Mouse (Mus musculus): ENCODE measurements around the gene Pacsin3.
A peak's percentile ranks its signal among the peaks of the same experiment; 100 is the strongest.

The Pacsin3 gene

DNA sequence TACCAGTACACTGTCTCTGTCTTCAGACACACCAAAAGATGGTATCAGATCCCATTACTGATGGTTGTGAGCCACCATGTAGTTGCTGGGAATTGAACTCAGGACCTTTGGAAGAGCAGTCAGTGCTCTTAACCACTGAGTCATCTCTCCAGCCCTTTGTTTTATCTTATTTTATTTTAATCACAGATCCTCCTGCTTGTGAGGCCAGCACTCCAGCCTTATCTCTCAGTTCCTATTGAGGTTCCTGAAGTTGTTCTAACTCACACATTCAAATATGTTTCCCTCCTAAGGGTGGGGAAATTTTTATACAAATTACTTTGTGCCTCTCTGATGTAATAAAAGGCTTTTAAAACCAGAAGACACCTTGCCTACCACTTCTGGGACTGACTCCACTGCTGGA lies 50.8 kb downstream of the Pacsin3 start:
- no peak for DNase-seq

- no peak for DNase-seq
These were observed 52.9 kb downstream of the Pacsin3 start for GRCm38 (mm10) chr2:91308680-91309079.

DNA sequence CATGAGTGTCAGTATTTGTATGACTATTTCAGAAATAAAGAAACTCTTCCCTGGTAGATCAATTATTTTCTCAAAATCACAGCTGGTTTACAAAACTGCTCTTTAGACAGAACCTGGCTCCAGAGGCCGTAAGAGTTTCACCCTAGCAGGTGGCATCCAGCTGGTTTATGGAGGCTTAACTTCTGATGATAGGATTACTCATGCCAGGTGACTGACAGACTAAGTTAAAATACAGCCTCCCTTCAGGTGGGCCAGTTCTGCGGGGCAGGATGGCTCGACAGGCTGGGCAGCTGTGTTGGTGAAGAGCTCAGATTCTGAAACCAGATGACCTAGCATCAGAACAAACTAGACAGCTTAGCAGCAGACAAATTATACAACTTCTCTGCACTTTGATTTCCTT lies 53.8 kb downstream of the Pacsin3 start:
- DNase-seq, result no peak

GRCm38 (mm10) chr2:91312578-91313311 lies 57.0 kb downstream of the Pacsin3 start:
- DNase-seq, result peak; percentile 43

DNA sequence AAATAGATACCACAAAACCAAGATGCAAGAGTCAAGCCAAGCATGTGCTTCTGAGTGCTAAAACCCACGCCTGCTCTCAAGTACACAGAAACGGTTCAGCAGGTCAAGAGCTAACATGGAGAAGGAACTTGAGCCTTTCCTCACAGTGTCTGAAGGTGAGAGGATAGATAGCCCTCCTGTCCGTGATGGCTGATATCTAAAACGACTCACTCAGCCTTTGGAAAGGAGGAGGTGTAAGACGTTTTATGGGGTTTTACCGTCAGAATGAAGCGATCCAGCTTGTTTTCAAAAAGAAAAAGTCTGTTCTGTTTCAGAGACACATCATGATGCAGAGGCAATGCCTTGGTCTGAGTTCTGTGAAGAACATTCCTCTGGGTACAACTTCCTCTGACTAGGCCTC lies 58.4 kb downstream of the Pacsin3 start:
- no peak for DNase-seq

Data from kidney, postnatal 14 days (tissue).